Mouse (Mus musculus) thymus, postnatal 0 days (tissue): ENCODE measurements around the gene Agbl4. TPM values are rescaled to one million over a fixed set of nuclear protein-coding genes. Genes with fewer than 3 reads are reported as not detected.
A peak's percentile ranks its signal among the peaks of the same experiment; 100 is the strongest.

Experiments used
- DNase-seq: peaks from one replicate; pipeline ENCODE4 v3.0.0-alpha.2; 2015; ENCODE audit warnings: low spot score
- polyA plus RNA-seq: library from polyadenylated mRNA; unstranded; fragments of >200 nt; fragmentation: Nextera tagmentation; extraction: Ambion mirVana; gene quantifications from 2 replicates; pipeline ENCODE4 v1.2.1, GENCODE M21; 2015

The Agbl4 gene
- 0.08 TPM in 1 of 2 replicates, not detected in the other for polyA plus RNA-seq

GRCm38 (mm10) chr4:110397618-110398045, at the start of gene Agbl4:
TSS of gene Agbl4 (plus strand) at chr4:110397661.
- peak; percentile 43 for DNase-seq

- DNase-seq: no peak
Measured at GRCm38 (mm10) chr4:110350856-110351177, 46.6 kb upstream of the Agbl4 start.

- peak; percentile 43 for DNase-seq
Measured at GRCm38 (mm10) chr4:110351178-110352000, 46.1 kb upstream of the Agbl4 start, which contains the start of gene Elavl4. TSS of gene Elavl4 (minus strand) at chr4:110351909.

GRCm38 (mm10) chr4:110352001-110352369, 45.5 kb upstream of the Agbl4 start:
- DNase-seq: no peak

- DNase-seq: no peak
Measured at GRCm38 (mm10) chr4:110360568-110360967, 36.9 kb upstream of the Agbl4 start.

- no peak for DNase-seq
Measured at GRCm38 (mm10) chr4:110396221-110396620, 1.2 kb upstream of the Agbl4 start.

- no peak for DNase-seq
Measured at GRCm38 (mm10) chr4:110420306-110420705, 22.8 kb downstream of the Agbl4 start.

GRCm38 (mm10) chr4:110427653-110428052, 30.2 kb downstream of the Agbl4 start:
- no peak for DNase-seq

- DNase-seq: no peak
Measured at GRCm38 (mm10) chr4:110494371-110494770, 96.9 kb downstream of the Agbl4 start.

GRCm38 (mm10) chr4:110529804-110530203, 132.3 kb downstream of the Agbl4 start:
- no peak for DNase-seq

GRCm38 (mm10) chr4:110549223-110549622, 151.8 kb downstream of the Agbl4 start:
- DNase-seq: no peak

- no peak for DNase-seq
Measured at GRCm38 (mm10) chr4:110597726-110598283, 200.3 kb downstream of the Agbl4 start.

GRCm38 (mm10) chr4:110641417-110641816, 244.0 kb downstream of the Agbl4 start:
- no peak for DNase-seq

GRCm38 (mm10) chr4:110662940-110663339, 265.5 kb downstream of the Agbl4 start:
- DNase-seq: no peak

GRCm38 (mm10) chr4:110674121-110674520, 276.7 kb downstream of the Agbl4 start:
- DNase-seq: no peak

GRCm38 (mm10) chr4:110735141-110735540, 337.7 kb downstream of the Agbl4 start:
- DNase-seq: no peak

GRCm38 (mm10) chr4:110757941-110758340, 360.5 kb downstream of the Agbl4 start:
- DNase-seq: no peak

GRCm38 (mm10) chr4:110788596-110788995, 391.1 kb downstream of the Agbl4 start:
- no peak for DNase-seq

GRCm38 (mm10) chr4:110799902-110800301, 402.4 kb downstream of the Agbl4 start:
- DNase-seq: no peak

GRCm38 (mm10) chr4:110810947-110811346, 413.5 kb downstream of the Agbl4 start:
- no peak for DNase-seq

GRCm38 (mm10) chr4:110832776-110833175, 435.3 kb downstream of the Agbl4 start:
- DNase-seq: no peak

GRCm38 (mm10) chr4:110879719-110880443, 482.4 kb downstream of the Agbl4 start:
- DNase-seq: no peak
